7 mouse cellular contexts compared by ENCODE assay signal in the genomic region with DNA sequence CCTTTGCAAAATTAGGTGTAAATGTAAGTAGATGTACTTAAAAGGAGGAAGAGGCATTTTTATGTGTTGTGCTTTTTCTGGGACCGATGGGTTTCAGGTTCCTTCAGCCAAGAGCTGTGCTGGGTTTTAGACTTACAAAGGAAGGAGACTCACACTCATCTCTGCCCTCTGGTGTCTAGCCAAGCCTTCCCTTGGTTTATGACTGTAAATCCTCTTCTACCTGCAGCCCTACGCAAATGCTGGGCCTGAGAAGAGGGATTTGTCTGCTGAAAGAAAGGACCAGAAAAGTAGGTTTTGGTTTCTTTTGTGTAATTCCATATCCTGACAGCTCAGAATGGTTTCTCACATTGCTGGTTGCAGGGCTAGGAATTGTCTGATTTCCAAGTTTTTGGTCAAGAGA. TPM values are rescaled to one million over a fixed set of nuclear protein-coding genes. Genes with fewer than 3 reads are reported as not detected.
DNase-seq lines count a peak whose midpoint lies in the region; ATAC-seq and TF ChIP-seq lines count a peak whose summit lies in the region.

No protein-coding gene starts in this region.

- TF ChIP-seq EP300 in stomach, postnatal 0 days (optimal IDR thresholded peaks at IDR 0.05), result no peak

- no peak overlapping the region for H3K27ac ChIP-seq in lung, embryonic 15.5 days
- no peak overlapping the region for H3K27ac ChIP-seq in stomach, postnatal 0 days (replicated peaks)

- peak overlapping the region; percentile 88 for H3K4me2 ChIP-seq in lung, embryonic 15.5 days
- peak overlapping the region; percentile 98; the same call in 1 of the 2 replicates for H3K4me2 ChIP-seq in stomach, postnatal 0 days (replicated peaks; ENCODE audit: low read depth)

- no peaks in the 10 kb centered on the region for H3K9me3 ChIP-seq in lung, embryonic 15.5 days
- H3K9me3 ChIP-seq in stomach, postnatal 0 days (ENCODE audit: control insufficient read depth, low read length), result no peaks in the 10 kb centered on the region

- peak; percentile 43 for TF ChIP-seq CTCF in stomach, postnatal 0 days (IDR thresholded peaks at IDR 0.05; ENCODE audit: low read depth)

- H3K27me3 ChIP-seq in lung, embryonic 15.5 days, result no peaks in the 10 kb centered on the region
- no peaks in the 10 kb centered on the region for H3K27me3 ChIP-seq in stomach, postnatal 0 days (ENCODE audit: control insufficient read depth, insufficient read depth, low read length)

- ATAC-seq in lung, embryonic 15.5 days (ENCODE audit: borderline replicate concordance, extremely low read depth, low FRiP score, low TSS enrichment), result no peak
- 0 out of 2 replicates have a peak, but pooled peaks have one; percentile 21 for ATAC-seq in erythroid progenitor cell, adult 5-6 weeks (replicated peaks; ENCODE audit: low FRiP score, poor library complexity, severe bottlenecking)
- ATAC-seq in stomach, postnatal 0 days (ENCODE audit: low FRiP score, low TSS enrichment), result no peak

- 33% methylated on average over 2 of the region's 2 CpGs for WGBS in lung, embryonic 15.5 days
- WGBS in stomach, postnatal 0 days, result 39% methylated on average over 2 of the region's 2 CpGs

- peaks cover 51% of the 10 kb centered on the region for H3K4me1 ChIP-seq in lung, embryonic 15.5 days
- H3K4me1 ChIP-seq in stomach, postnatal 0 days (replicated peaks; ENCODE audit: control insufficient read depth, insufficient read depth), result 0 out of 2 replicates have a peak, but pooled peaks cover 2% of the 10 kb centered on the region

- no peaks in the 10 kb centered on the region for H3K36me3 ChIP-seq in lung, embryonic 15.5 days
- no peaks in the 10 kb centered on the region for H3K36me3 ChIP-seq in stomach, postnatal 0 days (ENCODE audit: control insufficient read depth, insufficient read depth, low read length)

- peak overlapping the region; percentile 63 for H3K4me3 ChIP-seq in lung, embryonic 15.5 days
- H3K4me3 ChIP-seq in stomach, postnatal 0 days (ENCODE audit: low read depth, low read length), result no peak overlapping the region; the same call in 1 of the 2 replicates

- DNase-seq in lung, postnatal 25 days (ENCODE audit: low spot score), result no peak
- DNase-seq in c-Kit-positive CD71-positive TER-119-positive erythroid progenitor cells, embryonic 14.5 days (ENCODE audit: low spot score), result peak; percentile 56
- peak; percentile 56 for DNase-seq in liver
- DNase-seq in stomach, postnatal 0 days (ENCODE audit: low spot score), result no peak
- no peak for DNase-seq in Muller cell, postnatal 12 days (ENCODE audit: inconsistent ontology term)

- H3K9ac ChIP-seq in lung, embryonic 15.5 days, result peak overlapping the region; percentile 63; the same call in 1 of the 2 replicates
- no peak overlapping the region for H3K9ac ChIP-seq in stomach, postnatal 0 days (ENCODE audit: low read length)

RNA-seq across cellular contexts. Expression of a gene that starts 1.3 kb away (rescaled TPM):
- polyA plus RNA-seq in lung, embryonic 15.5 days (2015; fragmentation: Nextera tagmentation; extraction: Ambion mirVana), result 40.5 and 42.1 TPM in 2 replicates
- 226 and 229 TPM in 2 replicates for total RNA-seq in erythroid progenitor cell, adult 5-6 weeks (2015; ENCODE audit: low replicate concordance)
- 231 and 263 TPM in 2 replicates for total RNA-seq in erythroid progenitor cell, adult 5-6 weeks (2017; ENCODE audit: low replicate concordance)
- polyA plus RNA-seq in stomach, postnatal 0 days (2015; fragmentation: Nextera tagmentation; extraction: Ambion mirVana), result 13.4 and 14.2 TPM in 2 replicates

Comparison
In these comparisons a context has a peak if more than half of its experiments do, and no peak if none do; other contexts are left out.
1. DNase-seq: peak in c-Kit-positive CD71-positive TER-119-positive erythroid progenitor cells, embryonic 14.5 days (single experiment) and liver (single experiment); none in lung, postnatal 25 days (single experiment), stomach, postnatal 0 days (single experiment) and Muller cell, postnatal 12 days (single experiment).